Mouse (Mus musculus): ENCODE measurements around the gene Syne4. TPM values are rescaled to one million over a fixed set of nuclear protein-coding genes. Genes with fewer than 3 reads are reported as not detected.

The Syne4 gene
- polyA plus RNA-seq, 1 experiment from 2014 or later, result 11.7 TPM

DNA sequence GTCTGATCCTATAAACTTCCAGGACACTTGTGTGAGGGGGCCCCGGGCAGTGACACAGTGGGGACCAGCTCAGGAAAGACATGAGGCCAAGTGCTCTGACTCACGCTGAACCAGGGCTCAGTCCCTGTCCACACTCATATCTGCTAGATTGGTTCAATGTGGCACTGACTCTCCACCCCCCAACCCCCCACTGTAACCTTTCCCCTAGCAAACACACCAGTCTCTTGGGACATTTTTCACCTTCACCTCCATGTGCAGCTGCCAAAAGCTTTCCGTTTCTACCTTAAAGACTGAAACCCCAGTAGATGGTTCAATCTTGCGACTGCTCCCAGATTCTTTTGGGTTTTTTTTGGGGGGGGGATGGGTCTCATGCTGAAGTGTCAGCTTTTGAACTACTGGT, 39.5 kb downstream of the Syne4 start:
- WGBS, result 79% methylated on average over 4 of the region's 4 CpGs
- ATAC-seq, result no peak
- H3K27ac ChIP-seq (ENCODE audit: low read length), result no peak overlapping the region

DNA sequence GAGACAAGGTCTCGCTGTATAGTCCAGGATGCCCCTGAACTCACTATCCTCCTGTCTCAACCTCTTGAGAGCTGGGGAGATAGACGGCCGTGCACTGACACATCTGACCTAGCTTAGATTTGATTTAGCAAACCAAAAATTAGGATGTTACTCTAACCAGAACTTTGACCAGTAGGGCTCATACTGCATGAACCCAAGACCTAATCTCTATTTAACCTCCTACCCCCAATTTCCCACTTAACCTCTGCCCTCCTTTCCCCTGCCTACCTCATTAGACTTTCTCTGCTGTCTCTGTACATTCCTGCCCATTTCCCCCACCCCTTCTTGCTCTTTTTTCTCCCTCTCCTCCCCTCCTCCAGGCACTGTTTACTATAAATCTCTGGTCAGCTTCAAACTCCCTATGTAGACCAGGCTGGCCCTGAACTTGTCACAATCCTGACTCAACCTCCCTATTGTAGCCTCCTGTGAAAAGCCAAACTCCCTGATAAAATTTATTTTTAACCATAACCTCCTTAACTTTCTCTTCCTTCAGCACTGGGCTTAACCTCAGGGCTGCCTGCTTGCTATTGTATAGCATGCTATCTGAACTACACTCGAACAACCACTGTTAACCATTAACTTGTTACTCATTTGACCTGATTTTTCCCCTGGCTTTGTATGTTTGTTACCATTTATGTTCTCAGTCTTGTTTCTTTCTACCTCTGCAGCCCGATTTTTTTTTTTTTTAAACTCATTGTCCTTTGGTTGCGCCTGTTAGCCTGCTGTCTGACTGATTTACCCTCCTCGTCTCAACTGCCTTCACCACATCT, 44.0 kb downstream of the Syne4 start:
- 77% methylated on average over 7 of the region's 7 CpGs for WGBS
- Histone ChIP-seq H3K27ac (ENCODE audit: low read length) (no peak overlapping the region), H3K9me3 (ENCODE audit: control insufficient read depth, low read length) (no peaks in the 10 kb centered on the region), H3K4me1 (replicated peaks; ENCODE audit: control insufficient read depth, insufficient read depth, low read length) (peaks cover 40% of the 10 kb centered on the region), H3K9ac (replicated peaks; ENCODE audit: low read depth, low read length) (0 out of 2 replicates have a peak overlapping the region, but pooled peaks have one; percentile 15), H3K4me2 (ENCODE audit: low read length) (no peak overlapping the region), H3K36me3 (ENCODE audit: control insufficient read depth, insufficient read depth) (peaks cover 15% of the 10 kb centered on the region), H3K4me3 (replicated peaks; ENCODE audit: low read length) (no peak overlapping the region), H3K27me3 (replicated peaks; ENCODE audit: control insufficient read depth, insufficient read depth, low read length) (no peaks in the 10 kb centered on the region)
- ATAC-seq, result no peak

More for the DNA sequence above, 39.5 kb downstream of the Syne4 start:
- Histone ChIP-seq H3K4me2 (ENCODE audit: low read length) (no peak overlapping the region), H3K36me3 (ENCODE audit: control insufficient read depth, insufficient read depth) (peaks cover 6% of the 10 kb centered on the region), H3K9ac (replicated peaks; ENCODE audit: low read depth, low read length) (no peak overlapping the region), H3K27me3 (replicated peaks; ENCODE audit: control insufficient read depth, insufficient read depth, low read length) (peaks cover 4% of the 10 kb centered on the region; the same call in 1 of the 2 replicates), H3K4me1 (replicated peaks; ENCODE audit: control insufficient read depth, insufficient read depth, low read length) (peaks cover 13% of the 10 kb centered on the region), H3K4me3 (replicated peaks; ENCODE audit: low read length) (no peak overlapping the region), H3K9me3 (ENCODE audit: control insufficient read depth, low read length) (no peaks in the 10 kb centered on the region)

DNA sequence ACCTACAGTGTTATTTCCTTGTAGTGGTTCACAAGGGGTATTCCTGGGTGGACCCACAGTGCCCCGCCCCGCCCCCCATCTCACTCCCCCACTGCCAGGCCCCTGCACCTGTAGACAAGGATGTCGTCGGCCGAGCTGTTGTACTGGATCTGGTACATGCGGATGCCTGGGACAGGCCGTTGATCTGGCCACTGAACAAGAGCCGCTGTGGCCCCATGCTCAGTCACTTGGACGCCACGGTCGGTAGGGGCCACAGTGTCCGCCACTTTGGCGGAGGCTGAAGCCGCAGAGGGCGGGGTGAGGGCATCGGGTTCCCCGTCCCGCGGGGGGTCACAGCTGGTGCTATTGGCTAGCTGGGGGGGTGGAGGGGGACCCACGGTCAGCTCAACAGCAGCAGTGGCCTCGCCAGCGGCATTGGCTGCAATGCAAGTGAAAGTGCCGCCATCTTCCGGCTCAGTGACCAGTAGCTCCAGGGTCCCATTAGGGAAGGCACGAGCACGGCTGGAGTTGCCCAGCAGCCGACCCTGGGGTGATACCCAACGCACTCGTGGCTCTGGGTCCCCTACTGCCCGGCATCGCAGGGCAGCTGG, 44.8 kb downstream of the Syne4 start:
- no peaks in the 10 kb centered on the region for H3K27me3 ChIP-seq (replicated peaks; ENCODE audit: control insufficient read depth, insufficient read depth, low read length)
- no peak overlapping the region for H3K9ac ChIP-seq (replicated peaks; ENCODE audit: low read depth, low read length)
- no peak overlapping the region for H3K4me3 ChIP-seq (replicated peaks; ENCODE audit: low read length)
- peaks cover 15% of the 10 kb centered on the region for H3K36me3 ChIP-seq (ENCODE audit: control insufficient read depth, insufficient read depth)
- no peak overlapping the region for H3K4me2 ChIP-seq (ENCODE audit: low read length)
- WGBS, result 92% methylated on average over 31 of the region's 31 CpGs
- ATAC-seq, result no peak
- H3K4me1 ChIP-seq (replicated peaks; ENCODE audit: control insufficient read depth, insufficient read depth, low read length), result peaks cover 42% of the 10 kb centered on the region
- no peaks in the 10 kb centered on the region for H3K9me3 ChIP-seq (ENCODE audit: control insufficient read depth, low read length)
- no peak overlapping the region for H3K27ac ChIP-seq (ENCODE audit: low read length)

DNA sequence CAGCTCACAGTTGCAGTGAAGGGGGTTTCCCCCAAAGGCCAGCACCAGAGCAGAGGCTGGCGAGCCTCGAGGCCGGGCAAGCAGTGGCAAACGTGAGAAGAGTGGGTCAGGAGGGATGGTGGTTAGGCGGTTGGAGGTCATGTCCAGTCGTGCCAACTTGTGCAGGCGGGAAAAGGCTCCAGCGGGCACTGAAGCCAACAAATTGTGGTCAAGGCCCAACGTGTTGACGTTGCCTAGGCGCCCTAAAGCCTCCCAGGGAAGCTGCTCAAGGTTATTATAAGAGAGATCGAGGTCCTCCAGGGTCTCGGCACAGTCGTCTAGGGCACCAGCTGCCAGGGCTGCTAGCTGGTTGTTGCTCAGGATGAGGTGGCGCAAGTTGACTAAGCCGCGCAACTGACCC, 45.4 kb downstream of the Syne4 start:
- peaks cover 42% of the 10 kb centered on the region for H3K4me1 ChIP-seq (replicated peaks; ENCODE audit: control insufficient read depth, insufficient read depth, low read length)
- H3K4me2 ChIP-seq (ENCODE audit: low read length), result no peak overlapping the region

DNA sequence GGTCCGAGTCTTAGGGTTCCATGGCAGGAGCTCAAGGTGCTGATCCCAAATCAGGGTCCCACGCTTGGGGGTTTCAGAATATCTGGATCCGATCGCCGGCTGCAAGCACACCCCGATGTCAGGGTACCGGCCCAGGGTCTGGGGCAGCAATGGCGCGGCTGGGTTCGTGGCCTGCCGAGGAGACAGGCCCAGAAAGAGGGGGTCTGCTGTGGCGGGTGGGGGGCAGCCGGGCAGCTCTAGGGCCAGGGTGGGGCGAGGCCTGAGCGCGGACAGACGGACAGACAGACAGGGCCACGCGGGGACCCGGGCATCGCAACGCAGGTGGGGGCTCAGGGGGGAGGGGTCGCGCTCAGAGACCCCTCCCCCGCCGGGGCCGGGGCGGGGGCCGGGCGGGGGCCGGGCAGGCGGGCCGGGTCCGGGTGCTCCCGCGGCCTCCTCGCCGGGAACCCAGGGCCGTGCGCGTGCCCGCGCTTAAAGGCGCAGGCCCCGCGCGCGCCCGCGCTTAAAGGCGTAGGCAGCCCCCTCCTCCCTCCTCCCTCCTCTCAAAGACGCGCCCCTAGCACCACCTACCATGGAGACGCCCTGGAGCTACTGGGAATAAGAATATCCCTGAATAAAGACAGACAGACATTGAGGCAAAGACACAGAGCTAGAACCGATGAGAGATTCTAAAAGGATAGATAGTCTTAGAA, 48.2 kb downstream of the Syne4 start, which contains the start of gene Lrfn3:
Gene Lrfn3, minus strand, starts transcription at position 121 of the 692 bp plus-strand sequence.
- under 1% methylated on average over 27 of the region's 55 CpGs for WGBS
- H3K4me1 ChIP-seq (replicated peaks; ENCODE audit: control insufficient read depth, insufficient read depth, low read length), result peaks cover 42% of the 10 kb centered on the region
- peak; percentile 83 for ATAC-seq

More for the DNA sequence above, 45.4 kb downstream of the Syne4 start:
- no peak for ATAC-seq
- Histone ChIP-seq H3K9me3 (ENCODE audit: control insufficient read depth, low read length) (no peaks in the 10 kb centered on the region), H3K9ac (replicated peaks; ENCODE audit: low read depth, low read length) (no peak overlapping the region), H3K4me3 (replicated peaks; ENCODE audit: low read length) (no peak overlapping the region), H3K27ac (ENCODE audit: low read length) (no peak overlapping the region), H3K27me3 (replicated peaks; ENCODE audit: control insufficient read depth, insufficient read depth, low read length) (no peaks in the 10 kb centered on the region), H3K36me3 (ENCODE audit: control insufficient read depth, insufficient read depth) (peaks cover 15% of the 10 kb centered on the region)
- 95% methylated on average over 17 of the region's 17 CpGs for WGBS

DNA sequence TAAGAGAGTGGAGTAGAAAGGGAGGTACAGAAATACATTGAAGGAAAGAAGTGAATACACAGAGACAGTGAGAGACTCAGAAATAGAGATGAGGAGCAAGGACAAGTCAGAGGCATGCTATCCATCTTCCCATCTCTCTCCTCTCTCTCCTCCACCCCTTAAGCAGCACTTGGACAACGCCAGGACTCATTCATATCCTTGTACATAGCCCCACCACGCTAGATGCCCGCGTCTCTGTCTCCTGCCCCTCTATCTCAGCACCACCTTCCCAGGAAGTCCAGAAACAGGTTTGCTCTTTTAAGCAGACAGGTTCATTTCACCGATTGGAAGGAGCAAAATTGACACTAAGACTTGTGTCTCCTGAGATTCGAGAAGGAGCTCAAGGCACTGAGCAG, 48.7 kb downstream of the Syne4 start:
- ATAC-seq, result peak; percentile 36
- Histone ChIP-seq H3K4me2 (ENCODE audit: low read length) (peak overlapping the region; percentile 90), H3K4me3 (replicated peaks; ENCODE audit: low read length) (peak overlapping the region; percentile 83), H3K27me3 (replicated peaks; ENCODE audit: control insufficient read depth, insufficient read depth, low read length) (0 out of 2 replicates have a peak, but pooled peaks cover 3% of the 10 kb centered on the region), H3K4me1 (replicated peaks; ENCODE audit: control insufficient read depth, insufficient read depth, low read length) (peaks cover 36% of the 10 kb centered on the region), H3K27ac (ENCODE audit: low read length) (no peak overlapping the region), H3K36me3 (ENCODE audit: control insufficient read depth, insufficient read depth) (peaks cover 10% of the 10 kb centered on the region), H3K9me3 (ENCODE audit: control insufficient read depth, low read length) (no peaks in the 10 kb centered on the region), H3K9ac (replicated peaks; ENCODE audit: low read depth, low read length) (peak overlapping the region; percentile 91)
- 74% methylated on average over 6 of the region's 6 CpGs for WGBS

More for the DNA sequence above, 48.2 kb downstream of the Syne4 start, which contains the start of gene Lrfn3:
- peaks cover 10% of the 10 kb centered on the region for H3K36me3 ChIP-seq (ENCODE audit: control insufficient read depth, insufficient read depth)
- H3K4me2 ChIP-seq (ENCODE audit: low read length), result peak within 1 kb of the TSS; percentile 90
- H3K27me3 ChIP-seq (replicated peaks; ENCODE audit: control insufficient read depth, insufficient read depth, low read length), result 0 out of 2 replicates have a peak, but pooled peaks cover 3% of the 10 kb centered on the region
- H3K9me3 ChIP-seq (ENCODE audit: control insufficient read depth, low read length), result no peaks in the 10 kb centered on the region
- H3K4me3 ChIP-seq (replicated peaks; ENCODE audit: low read length), result peak within 1 kb of the TSS; percentile 83
- H3K27ac ChIP-seq (ENCODE audit: low read length), result peak within 1 kb of the TSS; percentile 45; the same call in 1 of the 2 replicates
- peak within 1 kb of the TSS; percentile 91 for H3K9ac ChIP-seq (replicated peaks; ENCODE audit: low read depth, low read length)

DNA sequence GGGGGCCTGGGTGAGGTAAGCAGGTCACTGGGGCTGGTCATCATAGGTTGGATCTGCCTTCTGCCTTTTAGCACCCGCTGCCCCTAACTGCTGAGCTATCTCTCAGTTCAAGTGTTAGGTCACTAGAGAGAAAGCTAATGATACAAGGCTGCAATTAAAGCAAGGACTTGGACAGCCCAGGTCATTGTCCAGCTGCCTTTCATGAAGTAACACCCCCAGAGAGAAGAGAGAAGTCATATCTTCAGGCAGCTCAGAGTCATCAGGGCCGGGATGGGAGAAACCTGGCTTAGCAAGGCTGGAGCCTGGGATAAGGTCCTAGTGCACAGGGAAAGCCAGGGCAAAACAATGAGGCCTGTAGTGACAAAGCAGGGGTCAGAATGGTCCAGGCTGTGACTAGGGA, 52.9 kb downstream of the Syne4 start:
- H3K4me3 ChIP-seq (replicated peaks; ENCODE audit: low read length), result no peak overlapping the region

More for the DNA sequence above, 52.9 kb downstream of the Syne4 start:
- Histone ChIP-seq H3K4me2 (ENCODE audit: low read length) (no peak overlapping the region), H3K9ac (replicated peaks; ENCODE audit: low read depth, low read length) (no peak overlapping the region), H3K9me3 (ENCODE audit: control insufficient read depth, low read length) (no peaks in the 10 kb centered on the region), H3K4me1 (replicated peaks; ENCODE audit: control insufficient read depth, insufficient read depth, low read length) (peaks cover 10% of the 10 kb centered on the region), H3K27ac (ENCODE audit: low read length) (no peak overlapping the region), H3K36me3 (ENCODE audit: control insufficient read depth, insufficient read depth) (no peaks in the 10 kb centered on the region), H3K27me3 (replicated peaks; ENCODE audit: control insufficient read depth, insufficient read depth, low read length) (0 out of 2 replicates have a peak, but pooled peaks cover 3% of the 10 kb centered on the region)
- 85% methylated on average over 2 of the region's 2 CpGs for WGBS
- ATAC-seq, result no peak
